Mouse (Mus musculus) erythroid progenitor cell, adult 5-6 weeks (primary cell): ENCODE results near the gene Hmgn2. TPM values are rescaled to one million over a fixed set of nuclear protein-coding genes. Genes with fewer than 3 reads are reported as not detected.
A peak's percentile ranks its signal among the peaks of the same experiment; 100 is the strongest.
"Not testable (repeated sequence)": the region's sequence is repeated elsewhere in the genome, so short reads cannot be mapped to it uniquely, and the experiment has no call there.

Experiments
- ATAC-seq: replicated peaks from 2 replicates; pipeline ENCODE4 v1.8.0; 2016; ENCODE audit warnings: moderate number of reproducible peaks, mild to moderate bottlenecking, moderate TSS enrichment, inconsistent platforms; ENCODE audit not compliant: poor library complexity, low FRiP score, severe bottlenecking
- total RNA-seq, 2 experiments: library from RNA; stranded (forward) in 1 of 2; stranded (reverse) in 1 of 2; fragments of 150-400 nt in 1 of 2; fragments of 186-747, 209-891 nt in 1 of 2; gene quantifications; 2 replicates each; pipeline versions ENCODE4 v1.2.3 to v1.2.4; 2015 to 2017; ENCODE audit warnings: low replicate concordance in 2 of 2

Gene Hmgn2
- total RNA-seq, 2 experiments from 2014 or later = 532 to 1,086 TPM

DNA sequence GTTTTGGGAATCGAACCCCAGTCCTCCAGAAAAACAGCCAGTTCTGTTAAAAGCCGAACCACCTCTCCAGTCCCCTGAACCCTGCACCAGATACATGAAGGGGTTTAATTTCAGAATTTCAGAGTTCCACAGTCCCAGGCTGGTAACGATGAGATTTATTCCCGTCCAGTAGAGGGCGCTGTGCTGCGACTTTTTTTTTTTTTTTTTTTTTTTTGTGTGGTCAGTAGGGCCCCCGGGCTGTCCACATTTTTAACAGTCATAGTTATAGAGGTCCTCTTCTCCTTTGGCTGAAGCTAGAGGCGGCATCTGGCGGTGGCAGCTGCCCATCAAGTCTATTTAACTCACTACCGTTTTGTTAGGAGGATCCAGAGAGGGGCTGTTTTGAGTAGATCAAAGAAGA is 37.1 kb downstream of the Hmgn2 start:
- ATAC-seq = peak; percentile 59

DNA sequence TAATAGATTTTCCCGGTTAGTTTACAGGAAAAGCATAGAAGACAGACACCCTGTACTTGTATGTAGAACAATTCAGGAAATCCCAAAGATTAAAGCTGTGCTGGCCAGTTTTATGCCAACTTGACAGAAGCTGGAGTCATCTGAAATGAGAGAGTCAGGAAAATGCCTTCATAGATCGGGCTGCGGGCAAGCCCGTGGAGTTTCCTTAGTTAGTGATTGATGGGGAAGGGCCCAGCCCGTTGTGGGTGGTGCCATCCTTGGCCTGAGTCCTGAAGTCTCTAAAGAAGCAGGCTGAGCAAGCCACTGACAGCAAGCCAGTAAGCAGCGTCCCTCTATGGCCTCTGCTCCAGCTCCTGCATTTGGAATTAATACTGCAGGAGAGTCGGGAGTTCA is 39.2 kb downstream of the Hmgn2 start:
- no peak for ATAC-seq

DNA sequence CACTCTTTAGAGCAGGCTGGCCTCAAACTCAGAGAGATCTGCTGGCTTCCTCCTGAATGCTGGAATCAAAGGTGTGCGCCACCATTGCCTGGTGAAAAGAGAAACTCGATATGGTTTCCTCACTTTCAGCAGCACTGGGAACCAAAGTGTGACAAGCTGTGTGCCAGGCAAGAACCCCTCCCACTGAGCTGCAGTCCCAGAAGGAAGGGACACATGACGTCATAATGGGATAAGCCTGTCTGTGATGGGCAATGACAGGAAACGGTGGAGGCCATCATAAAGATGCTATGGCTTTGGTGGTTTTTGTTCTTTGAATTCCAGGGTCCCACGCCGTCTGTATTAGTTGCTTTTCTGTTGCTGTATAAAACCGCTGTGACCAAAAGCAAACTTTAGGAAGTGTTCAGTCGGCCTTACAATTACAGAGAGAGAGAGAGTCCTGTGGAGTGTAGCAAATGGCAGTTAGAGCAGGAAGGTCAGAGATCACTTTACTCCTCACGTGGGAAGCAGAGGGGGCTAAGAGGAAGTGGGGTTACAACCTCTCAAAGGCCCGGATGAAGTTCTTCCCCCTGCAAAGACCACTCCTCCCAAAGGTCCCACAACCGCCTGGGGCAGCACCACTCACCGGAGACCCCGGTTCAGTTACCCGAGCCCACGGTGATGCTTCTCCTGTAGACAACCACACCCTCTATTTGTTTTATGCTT is 39.7 kb downstream of the Hmgn2 start:
- ATAC-seq = no peak

DNA sequence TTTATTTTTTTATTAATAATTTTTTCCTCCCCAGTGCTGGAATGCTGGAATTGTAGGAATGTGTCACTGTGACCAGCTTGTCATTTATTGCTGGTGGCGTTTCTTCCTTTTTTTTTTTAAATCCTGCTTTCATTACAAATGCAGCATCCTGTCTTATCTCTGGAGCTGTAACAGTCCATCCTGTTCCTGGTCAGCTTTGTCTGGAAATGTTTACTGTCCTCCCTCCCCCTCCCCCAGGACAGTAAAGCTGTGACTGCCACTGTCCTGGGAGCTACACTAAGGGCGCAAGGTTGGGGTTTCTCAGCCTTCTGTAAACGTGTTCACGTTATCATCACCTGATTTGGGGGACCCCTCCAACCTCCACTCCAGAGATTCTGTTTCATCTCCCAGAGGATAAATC is 43.2 kb downstream of the Hmgn2 start:
- ATAC-seq = no peak

DNA sequence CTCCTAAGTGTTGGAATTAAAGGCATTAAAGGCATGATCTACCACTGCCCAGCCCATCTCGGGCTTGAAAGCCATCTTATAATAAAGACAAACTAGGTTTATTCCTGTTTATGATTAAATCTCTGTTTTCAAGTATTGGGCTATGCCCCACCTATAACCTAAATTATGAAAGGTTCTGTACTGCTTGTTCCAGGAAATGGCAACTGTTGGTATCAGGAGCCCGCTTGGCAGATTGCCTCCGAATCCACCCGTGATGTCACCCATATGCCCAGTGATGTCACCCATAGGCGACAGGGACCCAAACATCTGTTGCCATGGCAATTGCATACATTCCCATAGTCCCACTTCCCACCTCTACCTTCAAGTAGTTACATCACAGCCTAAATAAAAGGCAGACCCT is 44.7 kb downstream of the Hmgn2 start:
- ATAC-seq = no peak

DNA sequence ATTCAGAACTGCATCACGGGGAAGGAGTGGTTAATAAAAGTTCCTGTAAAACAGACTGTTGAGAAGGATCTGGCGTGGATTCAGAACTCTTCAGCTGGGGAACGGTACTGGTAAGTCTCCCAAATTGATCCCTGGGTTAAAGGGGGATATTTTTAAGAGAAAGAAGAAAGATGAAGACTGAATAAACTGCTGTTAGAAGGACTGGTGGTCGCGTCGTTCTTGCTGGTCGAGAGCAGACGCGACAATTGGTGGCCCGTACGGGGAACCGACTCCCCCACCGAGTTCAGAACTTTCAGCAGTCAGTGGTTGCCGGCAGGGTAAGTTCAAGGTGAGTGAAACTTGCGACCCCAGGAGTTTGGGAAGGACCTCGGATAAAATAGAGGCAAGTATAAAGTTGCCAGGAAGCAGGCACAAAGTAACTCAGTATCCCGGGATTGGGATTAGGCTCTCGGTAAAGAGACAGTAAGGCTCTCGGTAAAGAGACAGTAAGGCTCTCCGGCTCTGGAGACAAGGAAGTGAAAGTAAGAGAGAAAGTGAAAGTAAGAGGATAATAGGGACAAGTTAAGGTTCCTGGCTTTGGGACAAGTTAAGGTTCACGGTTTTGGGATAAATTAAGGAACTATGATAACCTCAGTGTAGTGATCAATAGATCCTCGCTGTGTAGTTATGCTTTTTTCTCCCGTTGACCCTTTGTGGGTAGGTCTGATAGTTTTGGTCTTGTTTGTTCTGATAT is 50.2 kb downstream of the Hmgn2 start:
- not testable (repeated sequence) for ATAC-seq

Other genes starting within 250 kb of the Hmgn2 start
- gene Arid1a, start 211.9 kb downstream of the Hmgn2 start, total RNA-seq (2015; ENCODE audit: low replicate concordance) = 65.8 and 102 TPM in 2 replicates
- 42.9 and 69.1 TPM in 2 replicates for gene Arid1a, start 211.9 kb downstream of the Hmgn2 start, total RNA-seq (2017; ENCODE audit: low replicate concordance)
- 73.9 and 91.8 TPM in 2 replicates for gene Rps6ka1, start 80.9 kb downstream of the Hmgn2 start, total RNA-seq (2015; ENCODE audit: low replicate concordance)
- gene Rps6ka1, start 80.9 kb downstream of the Hmgn2 start, total RNA-seq (2017; ENCODE audit: low replicate concordance) = 77.2 and 91.8 TPM in 2 replicates
- 9.4 and 10.1 TPM in 2 replicates for gene Dhdds, start 32.3 kb upstream of the Hmgn2 start, total RNA-seq (2015; ENCODE audit: low replicate concordance)
- gene Dhdds, start 32.3 kb upstream of the Hmgn2 start, total RNA-seq (2017; ENCODE audit: low replicate concordance) = 10.1 and 12.1 TPM in 2 replicates
- gene Lin28a, start 50.2 kb upstream of the Hmgn2 start, total RNA-seq (2015; ENCODE audit: low replicate concordance) = 1.1 and 2.1 TPM in 2 replicates
- gene Lin28a, start 50.2 kb upstream of the Hmgn2 start, total RNA-seq (2017; ENCODE audit: low replicate concordance) = 1.0 and 2.2 TPM in 2 replicates
- gene Zfp683, start 85.2 kb upstream of the Hmgn2 start, total RNA-seq (2015; ENCODE audit: low replicate concordance) = not detected in 2 replicates
- not detected in 2 replicates for gene Zfp683, start 85.2 kb upstream of the Hmgn2 start, total RNA-seq (2017; ENCODE audit: low replicate concordance)
- 5.0 TPM in 1 of 2 replicates, not detected in the other for gene Crybg2, start 92.2 kb upstream of the Hmgn2 start, total RNA-seq (2015; ENCODE audit: low replicate concordance)
- gene Crybg2, start 92.2 kb upstream of the Hmgn2 start, total RNA-seq (2017; ENCODE audit: low replicate concordance) = not detected in 2 replicates
- gene Cd52, start 126.4 kb upstream of the Hmgn2 start, total RNA-seq (2015; ENCODE audit: low replicate concordance) = 157 and 288 TPM in 2 replicates
- gene Cd52, start 126.4 kb upstream of the Hmgn2 start, total RNA-seq (2017; ENCODE audit: low replicate concordance) = 103 and 211 TPM in 2 replicates
- not detected in 2 replicates for gene Ubxn11, start 133.9 kb upstream of the Hmgn2 start, total RNA-seq (2015; ENCODE audit: low replicate concordance)
- 4.5 TPM in 1 of 2 replicates, not detected in the other for gene Ubxn11, start 133.9 kb upstream of the Hmgn2 start, total RNA-seq (2017; ENCODE audit: low replicate concordance)
- 129 and 180 TPM in 2 replicates for gene Sh3bgrl3, start 160.1 kb upstream of the Hmgn2 start, total RNA-seq (2015; ENCODE audit: low replicate concordance)
- gene Sh3bgrl3, start 160.1 kb upstream of the Hmgn2 start, total RNA-seq (2017; ENCODE audit: low replicate concordance) = 22.6 and 67.0 TPM in 2 replicates
- 91.4 and 93.3 TPM in 2 replicates for gene Cep85, start 218.5 kb upstream of the Hmgn2 start, total RNA-seq (2015; ENCODE audit: low replicate concordance)
- gene Cep85, start 218.5 kb upstream of the Hmgn2 start, total RNA-seq (2017; ENCODE audit: low replicate concordance) = 105 and 118 TPM in 2 replicates
- gene Gm7534, start 234.4 kb upstream of the Hmgn2 start, total RNA-seq (2015; ENCODE audit: low replicate concordance) = not detected in 2 replicates
- gene Gm7534, start 234.4 kb upstream of the Hmgn2 start, total RNA-seq (2017; ENCODE audit: low replicate concordance) = not detected in 2 replicates